Mouse (Mus musculus) c-Kit-positive CD71-positive TER-119-negative erythroid progenitor cells, embryonic 14.5 days (primary cell): Measurements from ENCODE around the gene Zzef1.
"Not testable (repeated sequence)": the region's sequence is repeated elsewhere in the genome, so short reads cannot be mapped to it uniquely, and the experiment has no call there.

ENCODE experiments used
- DNase-seq: peaks from one replicate; pipeline ENCODE4 v3.0.0-alpha.2; 2013; ENCODE audit warnings: low read depth

The Zzef1 gene

GRCm38 (mm10) chr11:72795455-72796295, at the start of gene Zzef1, which contains the start of gene Cyb5d2:
Gene Zzef1, plus strand, starts transcription at chr11:72796226.
Gene Cyb5d2, minus strand, starts transcription at chr11:72796142.
- DNase-seq, result peak; percentile 94

GRCm38 (mm10) chr11:72751956-72752355, 44.1 kb upstream of the Zzef1 start:
- DNase-seq, result no peak

GRCm38 (mm10) chr11:72758316-72758715, 37.7 kb upstream of the Zzef1 start:
- DNase-seq, result no peak

- DNase-seq, result no peak
Observed at GRCm38 (mm10) chr11:72759581-72759980, 36.4 kb upstream of the Zzef1 start.

GRCm38 (mm10) chr11:72760781-72761180, 35.2 kb upstream of the Zzef1 start:
- no peak for DNase-seq

- DNase-seq, result no peak
Observed at GRCm38 (mm10) chr11:72764270-72764669, 31.8 kb upstream of the Zzef1 start.

- DNase-seq, result no peak
Observed at GRCm38 (mm10) chr11:72767716-72768115, 28.3 kb upstream of the Zzef1 start.

- DNase-seq, result no peak
Observed at GRCm38 (mm10) chr11:72769061-72769460, 27.0 kb upstream of the Zzef1 start.

GRCm38 (mm10) chr11:72770324-72770723, 25.7 kb upstream of the Zzef1 start:
- DNase-seq, result no peak

GRCm38 (mm10) chr11:72770816-72771215, 25.2 kb upstream of the Zzef1 start:
- no peak for DNase-seq

GRCm38 (mm10) chr11:72771461-72771860, 24.6 kb upstream of the Zzef1 start:
- no peak for DNase-seq

GRCm38 (mm10) chr11:72772611-72773010, 23.4 kb upstream of the Zzef1 start:
- DNase-seq, result not testable (repeated sequence)

GRCm38 (mm10) chr11:72778957-72779356, 17.1 kb upstream of the Zzef1 start:
- no peak for DNase-seq

- no peak for DNase-seq
Observed at GRCm38 (mm10) chr11:72782103-72782502, 13.9 kb upstream of the Zzef1 start.

GRCm38 (mm10) chr11:72782503-72782902, 13.5 kb upstream of the Zzef1 start:
- no peak for DNase-seq

GRCm38 (mm10) chr11:72792033-72792432, 4.0 kb upstream of the Zzef1 start:
- DNase-seq, result no peak

GRCm38 (mm10) chr11:72795149-72795454, 924 bp upstream of the Zzef1 start:
- DNase-seq, result peak; percentile 16

- DNase-seq, result no peak
Observed at GRCm38 (mm10) chr11:72796296-72796687, 266 bp downstream of the Zzef1 start.

GRCm38 (mm10) chr11:72796773-72797338, 830 bp downstream of the Zzef1 start:
- DNase-seq, result peak; percentile 31

GRCm38 (mm10) chr11:72798112-72798511, 2.1 kb downstream of the Zzef1 start:
- DNase-seq, result no peak

GRCm38 (mm10) chr11:72801182-72801581, 5.2 kb downstream of the Zzef1 start:
- no peak for DNase-seq

- no peak for DNase-seq
Observed at GRCm38 (mm10) chr11:72803038-72803437, 7.0 kb downstream of the Zzef1 start.

GRCm38 (mm10) chr11:72804586-72804985, 8.6 kb downstream of the Zzef1 start:
- DNase-seq, result no peak

GRCm38 (mm10) chr11:72805232-72805631, 9.2 kb downstream of the Zzef1 start:
- DNase-seq, result no peak
